Mouse (Mus musculus) intestine, embryonic 16.5 days (tissue): ENCODE data around the gene Gtf3c2. TPM values are rescaled to one million over a fixed set of nuclear protein-coding genes. Genes with fewer than 3 reads are reported as not detected.

ENCODE experiments used
- ATAC-seq: fragments of 200-750 bp; cut with Nextera tagmentation; 2 replicates; pipeline ENCODE4 v1.8.0; 2017; ENCODE audit warnings: moderate TSS enrichment, moderate library complexity
- H3K27ac ChIP-seq: fragments of 300-500 bp; sonication (generic); 2 replicates; pipeline ENCODE4 v1.5.1; 2014; ENCODE audit warnings: mild to moderate bottlenecking, low read length
- H3K27me3 ChIP-seq: fragments of 300-500 bp; sonication (generic); replicated peaks from 2 replicates; pipeline ENCODE4 v1.6.1; 2014; ENCODE audit warnings: low read length, control low read depth, mixed read lengths; ENCODE audit not compliant: control insufficient read depth, insufficient read depth
- H3K36me3 ChIP-seq: fragments of 300-500 bp; sonication (generic); 2 replicates; pipeline ENCODE4 v1.6.1; 2014; ENCODE audit warnings: low read length, control low read depth; ENCODE audit not compliant: control insufficient read depth, insufficient read depth
- H3K4me1 ChIP-seq: fragments of 300-500 bp; sonication (generic); 2 replicates; pipeline ENCODE4 v1.6.1; 2014; ENCODE audit warnings: low read length, control low read depth, mixed read lengths; ENCODE audit not compliant: control insufficient read depth, insufficient read depth
- H3K4me2 ChIP-seq: fragments of 300-500 bp; sonication (generic); 2 replicates; pipeline ENCODE4 v1.6.1; 2014; ENCODE audit warnings: low read depth, low read length, control low read depth
- H3K4me3 ChIP-seq: fragments of 300-500 bp; sonication (generic); 2 replicates; pipeline ENCODE4 v1.5.1; 2014; ENCODE audit warnings: mild to moderate bottlenecking, low read length
- H3K9ac ChIP-seq: fragments of 300-500 bp; sonication (generic); 2 replicates; pipeline ENCODE4 v1.6.1; 2014; ENCODE audit warnings: low read depth, low read length
- H3K9me3 ChIP-seq: fragments of 300-500 bp; sonication (generic); 2 replicates; pipeline ENCODE4 v1.6.1; 2016; ENCODE audit warnings: low read length, control low read depth; ENCODE audit not compliant: control insufficient read depth
- WGBS: fragments of 180-500 bp; shearing (Covaris S2); extraction: QIAGEN DNeasy Blood & Tissue Kit; methylation state at CpG from one replicate; pipeline ENCODE4 v1.1.7; 2014; 5-methylcytosine and 5-hydroxymethylcytosine counted together
- polyA plus RNA-seq: library from polyadenylated mRNA; unstranded; fragments of >200 nt; fragmentation: Nextera tagmentation; extraction: Ambion mirVana; gene quantifications from 2 replicates; pipeline ENCODE4 v1.2.1, GENCODE M21; 2015

Gtf3c2 gene
- polyA plus RNA-seq, 1 experiment from 2014 or later = 60.3 TPM

GRCm38 (mm10) chr5:31136730-31137424, 43.1 kb downstream of the Gtf3c2 start:
- peaks cover 41% of the 10 kb centered on the region for H3K27me3 ChIP-seq
- H3K4me2 ChIP-seq = no peak overlapping the region
- H3K36me3 ChIP-seq = peaks cover 4% of the 10 kb centered on the region; the same call in 1 of the 2 replicates
- no peak overlapping the region for H3K9ac ChIP-seq
- no peak overlapping the region for H3K27ac ChIP-seq
- no peaks in the 10 kb centered on the region for H3K9me3 ChIP-seq
- H3K4me1 ChIP-seq = no peaks in the 10 kb centered on the region; the same call in 1 of the 2 replicates
- no peak overlapping the region for H3K4me3 ChIP-seq
- no peak for ATAC-seq
- WGBS = under 1% methylated on average over 33 of the region's 33 CpGs

- Histone ChIP-seq H3K9ac (no peak overlapping the region), H3K4me2 (no peak overlapping the region), H3K9me3 (no peaks in the 10 kb centered on the region), H3K36me3 (no peaks in the 10 kb centered on the region), H3K27ac (no peak overlapping the region), H3K27me3 (no peaks in the 10 kb centered on the region), H3K4me1 (no peaks in the 10 kb centered on the region), H3K4me3 (no peak overlapping the region)
- ATAC-seq = no peak
- 41% methylated on average over 5 of the region's 5 CpGs for WGBS
Observed at GRCm38 (mm10) chr5:31126050-31126449, 53.9 kb downstream of the Gtf3c2 start.

GRCm38 (mm10) chr5:31123481-31123880, 56.5 kb downstream of the Gtf3c2 start:
- Histone ChIP-seq H3K4me2 (no peak overlapping the region), H3K9me3 (no peaks in the 10 kb centered on the region), H3K4me1 (no peaks in the 10 kb centered on the region), H3K9ac (no peak overlapping the region), H3K4me3 (no peak overlapping the region), H3K27ac (no peak overlapping the region), H3K27me3 (no peaks in the 10 kb centered on the region), H3K36me3 (no peaks in the 10 kb centered on the region)
- 47% methylated on average over 2 of the region's 2 CpGs for WGBS
- ATAC-seq = no peak

GRCm38 (mm10) chr5:31121111-31121510, 58.8 kb downstream of the Gtf3c2 start:
- Histone ChIP-seq H3K4me2 (no peak overlapping the region), H3K4me3 (no peak overlapping the region), H3K36me3 (no peaks in the 10 kb centered on the region), H3K27me3 (0 out of 2 replicates have a peak, but pooled peaks cover 3% of the 10 kb centered on the region), H3K9me3 (no peaks in the 10 kb centered on the region), H3K4me1 (no peaks in the 10 kb centered on the region), H3K9ac (no peak overlapping the region), H3K27ac (no peak overlapping the region)
- no peak for ATAC-seq
- WGBS = 81% methylated on average over 8 of the region's 8 CpGs

GRCm38 (mm10) chr5:31116912-31117311, 63.0 kb downstream of the Gtf3c2 start:
- H3K9me3 ChIP-seq = peaks cover 4% of the 10 kb centered on the region; the same call in 1 of the 2 replicates
- no peaks in the 10 kb centered on the region for H3K36me3 ChIP-seq
- H3K27ac ChIP-seq = no peak overlapping the region
- no peak overlapping the region for H3K9ac ChIP-seq
- H3K4me3 ChIP-seq = no peak overlapping the region
- H3K4me1 ChIP-seq = no peaks in the 10 kb centered on the region
- no peak overlapping the region for H3K4me2 ChIP-seq
- H3K27me3 ChIP-seq = 0 out of 2 replicates have a peak, but pooled peaks cover 3% of the 10 kb centered on the region
- ATAC-seq = no peak
- 31% methylated on average over 10 of the region's 10 CpGs for WGBS

- WGBS = 28% methylated on average over 3 of the region's 3 CpGs
- H3K9me3 ChIP-seq = peaks cover 4% of the 10 kb centered on the region; the same call in 1 of the 2 replicates
- H3K4me3 ChIP-seq = no peak within 1 kb of the TSS
- no peak within 1 kb of the TSS for H3K4me2 ChIP-seq
- no peaks in the 10 kb centered on the region for H3K4me1 ChIP-seq
- H3K27ac ChIP-seq = no peak within 1 kb of the TSS
- no peak within 1 kb of the TSS for H3K9ac ChIP-seq
- H3K27me3 ChIP-seq = 0 out of 2 replicates have a peak, but pooled peaks cover 3% of the 10 kb centered on the region
- ATAC-seq = no peak
- no peaks in the 10 kb centered on the region for H3K36me3 ChIP-seq
Observed at GRCm38 (mm10) chr5:31116354-31116753, 63.6 kb downstream of the Gtf3c2 start, which contains the start of gene Trim54. Gene Trim54, plus strand, starts transcription at chr5:31116712.

GRCm38 (mm10) chr5:31110781-31111180, 69.2 kb downstream of the Gtf3c2 start:
- ATAC-seq = no peak
- no peak overlapping the region for H3K27ac ChIP-seq
- WGBS = 31% methylated on average over 7 of the region's 7 CpGs

GRCm38 (mm10) chr5:31108000-31108490, 71.9 kb downstream of the Gtf3c2 start, which contains the start of gene Slc30a3:
Gene Slc30a3, minus strand, starts transcription at chr5:31108237.
- Histone ChIP-seq H3K4me2 (no peak within 1 kb of the TSS), H3K4me3 (no peak within 1 kb of the TSS), H3K9ac (no peak within 1 kb of the TSS), H3K36me3 (no peaks in the 10 kb centered on the region), H3K4me1 (no peaks in the 10 kb centered on the region), H3K27me3 (no peaks in the 10 kb centered on the region; the same call in 1 of the 2 replicates), H3K9me3 (no peaks in the 10 kb centered on the region), H3K27ac (no peak within 1 kb of the TSS)
- WGBS = 91% methylated on average over 18 of the region's 18 CpGs
- no peak for ATAC-seq

More at GRCm38 (mm10) chr5:31110781-31111180, 69.2 kb downstream of the Gtf3c2 start:
- Histone ChIP-seq H3K9me3 (peaks cover 4% of the 10 kb centered on the region; the same call in 1 of the 2 replicates), H3K4me3 (no peak overlapping the region), H3K9ac (no peak overlapping the region), H3K36me3 (no peaks in the 10 kb centered on the region), H3K27me3 (no peaks in the 10 kb centered on the region), H3K4me1 (no peaks in the 10 kb centered on the region), H3K4me2 (no peak overlapping the region)
